Mouse (Mus musculus) left cerebral cortex, adult 11 months (tissue): ENCODE data around the gene Itga2b.

Experiments
- DNase-seq: peaks from one replicate; pipeline ENCODE4 v3.0.0; 2022; ENCODE audit warnings: low spot score

The Itga2b gene

GRCm38 (mm10) chr11:102455740-102456396 is 14.1 kb downstream of the Itga2b start:
- DNase-seq = no peak

- DNase-seq = no peak
Measured at GRCm38 (mm10) chr11:102453131-102453530, 16.8 kb downstream of the Itga2b start.

- no peak for DNase-seq
Measured at GRCm38 (mm10) chr11:102449043-102450008, 20.6 kb downstream of the Itga2b start.

- no peak for DNase-seq
Measured at GRCm38 (mm10) chr11:102448327-102448726, 21.6 kb downstream of the Itga2b start.

- DNase-seq = no peak
Measured at GRCm38 (mm10) chr11:102447497-102447896, 22.4 kb downstream of the Itga2b start, which contains the start of gene Fam171a2. TSS of gene Fam171a2 (minus strand) at chr11:102447682.

GRCm38 (mm10) chr11:102446581-102447461 is 23.1 kb downstream of the Itga2b start:
- DNase-seq = no peak

- no peak for DNase-seq
Measured at GRCm38 (mm10) chr11:102445891-102446361, 24.0 kb downstream of the Itga2b start.

- DNase-seq = no peak
Measured at GRCm38 (mm10) chr11:102445264-102445890, 24.5 kb downstream of the Itga2b start.

- DNase-seq = no peak
Measured at GRCm38 (mm10) chr11:102444781-102445180, 25.1 kb downstream of the Itga2b start.

GRCm38 (mm10) chr11:102444321-102444720 is 25.6 kb downstream of the Itga2b start:
- no peak for DNase-seq

GRCm38 (mm10) chr11:102443740-102444139 is 26.2 kb downstream of the Itga2b start:
- DNase-seq = no peak

GRCm38 (mm10) chr11:102442089-102442488 is 27.8 kb downstream of the Itga2b start:
- no peak for DNase-seq

- DNase-seq = no peak
Measured at GRCm38 (mm10) chr11:102441434-102441833, 28.5 kb downstream of the Itga2b start.

- DNase-seq = no peak
Measured at GRCm38 (mm10) chr11:102440255-102440654, 29.7 kb downstream of the Itga2b start.

- no peak for DNase-seq
Measured at GRCm38 (mm10) chr11:102439093-102440082, 30.5 kb downstream of the Itga2b start.

GRCm38 (mm10) chr11:102438212-102439092 is 31.5 kb downstream of the Itga2b start:
- no peak for DNase-seq

GRCm38 (mm10) chr11:102437120-102438061 is 32.5 kb downstream of the Itga2b start:
- no peak for DNase-seq

GRCm38 (mm10) chr11:102436471-102436790 is 33.5 kb downstream of the Itga2b start:
- DNase-seq = no peak
